Mouse (Mus musculus): ENCODE measurements around the gene C130050O18Rik.

GRCm38 (mm10) chr5:139377468-139378270 is 27.4 kb upstream of the C130050O18Rik start, which contains the start of gene Gpr146:
- TF ChIP-seq CTCF (IDR thresholded peaks at IDR 0.05; ENCODE audit: low read depth) (no peak), EP300 (IDR thresholded peaks at IDR 0.05; ENCODE audit: low read depth) (no peak)

Data from liver, postnatal 0 days (tissue).